Mouse (Mus musculus) spleen, postnatal 36 days (tissue): Measurements from ENCODE around the gene Mlip.
"Not testable (repeated sequence)": the region's sequence is repeated elsewhere in the genome, so short reads cannot be mapped to it uniquely, and the experiment has no call there.

Experiments used
- DNase-seq, 2 experiments: peaks; one replicate each; pipeline ENCODE4 v3.0.0; 2022; ENCODE audit warnings: low spot score in 2 of 2, mixed read lengths in 1 of 2

The Mlip gene

DNA sequence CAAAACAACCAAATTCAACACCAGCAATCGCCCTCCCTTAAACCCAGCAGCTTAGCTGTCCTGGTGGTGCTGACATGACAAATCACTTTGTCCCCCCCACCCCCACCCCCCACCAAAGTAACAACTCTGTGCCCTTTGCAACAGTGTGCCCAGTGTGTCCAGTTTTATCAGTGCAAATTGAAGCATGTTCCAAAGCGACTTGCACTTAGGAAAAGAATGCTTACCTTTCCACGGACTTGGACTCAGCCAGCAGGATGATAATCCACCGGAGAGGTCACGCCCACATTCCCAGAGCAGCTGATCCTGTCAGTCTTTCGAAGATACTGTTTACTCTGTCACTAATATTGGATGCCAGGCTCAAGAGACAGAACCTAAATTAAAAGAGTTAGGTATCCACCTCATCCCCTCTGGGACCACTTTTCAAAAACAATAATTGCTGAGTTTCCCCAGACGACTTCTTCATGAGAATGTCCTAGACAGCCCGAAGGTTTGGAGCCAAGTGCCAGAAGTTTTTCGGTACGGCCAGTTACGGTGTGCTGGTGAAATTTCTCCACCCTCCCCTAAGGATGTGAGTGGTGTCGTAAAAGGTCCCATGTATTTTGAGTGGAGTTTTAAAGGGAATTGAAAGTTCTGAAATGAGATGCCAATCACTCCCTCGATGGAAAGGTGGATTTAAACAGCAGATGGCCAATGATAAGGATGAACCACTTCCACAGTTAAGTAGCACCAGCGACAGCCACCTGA lies at the start of gene Mlip:
Gene Mlip (minus strand): TSS at position 538 of the 744 bp plus-strand sequence.
- DNase-seq, result no peak

DNA sequence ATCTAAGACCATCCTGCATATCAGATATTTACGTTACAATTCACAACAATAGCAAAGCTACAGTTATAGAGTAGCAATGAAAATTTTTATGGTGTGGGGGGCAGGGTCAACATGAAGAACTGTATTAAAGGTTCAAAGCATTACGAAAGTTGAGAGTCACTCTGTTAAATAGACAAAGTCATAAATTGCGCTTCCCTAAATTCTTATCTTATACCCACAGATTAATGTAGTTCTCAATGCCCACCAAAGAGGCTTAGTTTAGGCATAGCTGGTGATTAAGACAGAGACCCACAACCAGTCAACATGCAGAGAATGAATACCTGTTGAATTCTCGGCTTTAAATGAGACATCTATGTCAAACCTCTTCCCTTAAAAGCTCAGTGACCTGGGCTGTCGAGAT lies 47.0 kb upstream of the Mlip start:
- no peak for DNase-seq

- DNase-seq, result no peak
Observed at GRCm38 (mm10) chr9:77398856-77399631, 46.3 kb upstream of the Mlip start.

DNA sequence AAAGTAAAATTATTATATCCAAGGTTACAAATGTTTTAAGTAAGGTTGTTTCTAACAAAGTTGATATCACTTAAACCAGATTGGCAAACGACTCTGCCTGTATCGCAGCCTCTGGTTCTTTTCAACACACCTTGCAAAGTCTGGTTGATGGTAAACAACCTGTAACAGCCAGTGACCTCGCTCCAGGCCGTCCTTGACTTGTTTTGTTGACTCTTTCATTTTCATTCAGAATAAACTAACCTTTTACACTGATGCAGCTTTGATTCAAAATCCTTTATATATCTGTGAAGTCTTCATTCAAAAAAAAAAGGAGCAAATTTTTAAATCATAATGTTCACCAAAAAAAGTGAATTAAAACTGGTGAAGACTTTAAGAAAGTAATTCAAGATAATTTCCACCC lies 44.3 kb upstream of the Mlip start:
- no peak for DNase-seq

GRCm38 (mm10) chr9:77391248-77391647 lies 38.5 kb upstream of the Mlip start:
- DNase-seq, result no peak

DNA sequence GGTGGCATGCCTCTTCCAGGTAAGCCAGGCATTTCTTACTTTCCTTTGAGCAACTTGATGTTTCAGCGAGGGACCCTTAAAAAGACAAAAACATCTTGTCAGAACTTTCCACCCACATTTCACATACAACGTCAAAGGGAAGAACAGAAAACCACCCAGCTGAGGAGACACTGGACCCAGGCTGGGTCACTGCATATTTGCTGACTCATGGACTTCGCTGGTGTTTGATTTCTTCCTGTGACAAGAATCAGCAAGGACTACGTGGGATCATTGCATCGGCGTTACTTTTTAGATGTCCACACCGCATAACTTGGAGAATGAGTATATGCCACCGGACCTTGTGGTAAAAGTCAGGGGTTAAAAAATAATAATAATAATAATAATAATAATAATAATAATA lies 36.2 kb upstream of the Mlip start:
- no peak for DNase-seq

DNA sequence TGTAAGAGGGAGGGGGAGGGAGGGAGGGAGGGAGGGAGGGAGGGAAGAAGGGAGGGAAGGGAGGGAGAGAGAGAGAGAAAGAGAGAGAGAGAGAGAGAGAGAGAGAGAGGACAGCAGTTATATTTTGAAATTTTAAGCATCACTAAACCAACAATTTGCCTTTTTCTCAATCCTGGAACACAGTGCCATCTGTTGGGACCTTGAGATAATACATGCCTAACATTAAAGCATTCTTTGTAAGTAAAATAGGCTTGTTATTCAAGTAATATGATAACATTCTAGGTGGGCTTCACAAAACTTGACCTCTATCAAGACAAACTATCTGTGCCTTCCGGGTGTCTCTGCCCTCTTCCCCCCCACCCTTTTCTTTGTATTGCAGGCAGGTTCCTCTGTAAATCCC lies 34.0 kb upstream of the Mlip start:
- DNase-seq, result no peak

DNA sequence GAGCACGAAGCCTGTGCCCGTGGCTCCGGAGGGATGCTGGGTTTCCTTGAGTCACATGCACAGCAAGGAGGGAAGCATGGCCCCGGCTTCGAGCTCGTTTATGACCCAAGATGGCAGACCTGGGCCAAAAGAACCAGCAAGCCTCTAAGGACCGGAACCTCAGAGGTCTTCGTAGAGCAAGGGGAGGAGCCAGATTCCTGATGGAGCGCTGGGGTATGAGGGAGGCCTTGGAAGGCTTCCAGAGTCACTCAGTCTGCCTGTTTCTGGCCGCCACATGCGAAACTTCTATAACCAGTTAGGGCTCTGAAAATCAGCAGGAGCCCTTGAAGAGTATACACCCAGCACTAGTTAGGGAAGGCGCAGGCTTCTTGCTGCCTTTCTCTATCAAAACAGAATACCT lies 32.8 kb upstream of the Mlip start:
- no peak for DNase-seq

DNA sequence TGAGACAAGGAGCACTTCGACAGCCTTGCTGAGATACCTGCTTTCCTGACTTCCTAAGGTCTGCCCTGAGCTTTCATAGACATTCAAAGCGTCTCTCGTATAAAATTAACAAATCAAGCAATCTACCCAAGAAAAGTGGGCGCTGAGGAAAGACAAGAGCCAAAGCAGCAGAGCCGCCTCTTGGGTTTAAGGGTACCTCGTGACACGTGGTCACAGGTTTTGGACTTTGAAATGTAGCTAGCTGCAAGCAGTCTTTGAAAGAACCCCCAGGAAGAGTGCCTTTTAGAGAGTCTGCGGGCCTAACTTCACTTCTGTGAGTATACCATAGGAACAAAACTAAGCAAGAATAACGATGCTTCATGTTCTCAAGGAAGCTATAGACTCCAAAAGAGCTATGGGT lies 31.9 kb upstream of the Mlip start:
- no peak for DNase-seq

DNA sequence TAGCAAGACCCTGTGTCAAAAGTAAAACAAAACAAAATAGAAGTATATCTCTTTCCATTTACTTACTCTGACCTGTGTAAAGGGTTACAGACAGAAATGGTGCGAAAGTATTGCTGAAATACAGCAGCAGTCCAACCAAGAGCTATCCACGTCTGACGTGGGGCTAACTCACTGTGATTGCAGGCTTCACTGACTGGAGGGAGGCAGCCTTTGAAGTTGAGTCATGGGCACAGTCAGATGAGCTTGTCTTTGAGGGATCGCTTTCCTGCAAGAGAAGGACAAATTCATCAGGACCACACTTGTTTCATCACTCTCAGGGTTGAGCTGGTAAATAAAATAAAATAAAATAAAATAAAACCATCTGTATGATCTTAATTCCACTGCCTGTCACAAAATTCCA lies 31.2 kb upstream of the Mlip start:
- no peak for DNase-seq

GRCm38 (mm10) chr9:77382514-77382913 lies 29.7 kb upstream of the Mlip start:
- no peak for DNase-seq

- DNase-seq, result no peak
Observed at GRCm38 (mm10) chr9:77381565-77381964, 28.8 kb upstream of the Mlip start.

DNA sequence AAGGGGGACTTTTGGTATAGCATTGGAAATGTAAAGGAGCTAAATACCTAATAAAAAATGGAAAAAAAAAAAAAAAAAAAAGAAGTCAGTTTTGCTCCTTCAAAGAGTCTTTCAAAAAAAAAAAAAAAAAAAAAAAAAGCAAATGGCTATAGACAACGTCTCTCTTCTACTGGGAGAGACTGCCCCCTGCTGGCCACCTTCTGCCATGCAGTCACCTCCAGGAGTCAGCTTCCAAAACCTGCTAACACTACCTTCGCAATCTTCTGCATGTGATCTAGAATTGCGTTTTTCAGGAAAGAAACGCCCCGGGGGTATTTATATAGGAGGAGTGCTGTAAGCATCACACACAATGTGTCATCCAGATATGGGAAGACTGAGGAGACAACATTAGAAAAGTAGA lies 26.9 kb upstream of the Mlip start:
- DNase-seq, result peak; percentile 10 to 16

GRCm38 (mm10) chr9:77377696-77378095 lies 24.9 kb upstream of the Mlip start:
- DNase-seq, result no peak

DNA sequence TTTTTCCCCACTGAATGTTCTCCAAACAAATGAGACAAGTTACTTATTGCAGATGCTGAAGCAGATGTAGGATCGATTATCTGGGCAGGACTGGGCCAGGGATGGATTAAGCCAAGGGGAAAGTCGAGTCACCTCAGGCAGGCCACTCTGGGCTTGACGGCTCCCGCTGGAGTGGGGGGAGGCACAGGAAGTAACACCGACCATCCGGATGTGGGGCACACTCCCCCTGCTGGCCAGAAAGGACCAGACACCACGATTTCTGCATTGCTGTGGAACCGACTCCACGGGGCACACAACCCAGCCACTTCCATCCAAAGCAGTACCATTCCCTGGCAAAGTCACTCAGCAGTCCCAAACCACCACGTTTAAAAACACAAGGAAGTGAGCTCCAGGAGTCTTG lies 24.3 kb upstream of the Mlip start:
- no peak for DNase-seq

DNA sequence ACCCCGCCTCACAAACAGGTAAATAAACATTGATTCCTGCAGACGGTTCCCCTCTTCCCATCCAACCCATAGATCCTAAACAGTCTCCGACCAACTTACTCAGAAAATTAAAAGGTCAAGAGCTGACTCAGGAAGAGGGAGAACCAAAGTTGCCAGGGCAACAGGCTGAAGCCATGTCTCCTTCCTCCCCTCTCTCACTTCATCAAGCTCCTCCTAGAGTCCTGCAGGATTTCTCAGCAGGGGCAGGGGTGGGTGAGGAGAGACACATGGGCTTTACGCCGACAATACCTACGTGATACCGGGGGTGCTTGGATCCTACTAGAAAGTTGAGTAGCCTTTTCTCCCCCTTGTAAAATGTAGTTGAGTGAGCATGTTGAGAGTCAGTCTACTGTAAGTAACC lies 23.8 kb upstream of the Mlip start:
- no peak for DNase-seq

DNA sequence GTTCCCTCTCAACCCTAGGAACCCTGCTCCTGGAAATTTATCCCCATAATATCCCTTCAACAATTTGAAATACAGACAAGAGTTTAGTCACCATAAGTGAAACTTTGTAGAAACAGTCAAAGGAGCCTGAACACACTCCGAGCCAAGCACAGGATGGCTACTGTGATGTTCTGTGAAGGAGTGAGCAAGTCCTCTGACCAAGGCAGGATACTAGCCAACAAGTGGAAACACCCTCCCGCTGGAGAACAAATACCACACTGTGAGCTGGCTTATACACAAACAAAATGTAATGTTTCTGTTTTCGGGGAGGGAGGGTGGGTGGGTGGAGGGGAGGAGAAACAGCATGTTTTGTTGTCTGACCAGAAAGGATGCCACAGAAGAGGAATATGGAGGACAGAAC lies 17.9 kb upstream of the Mlip start:
- no peak for DNase-seq

DNA sequence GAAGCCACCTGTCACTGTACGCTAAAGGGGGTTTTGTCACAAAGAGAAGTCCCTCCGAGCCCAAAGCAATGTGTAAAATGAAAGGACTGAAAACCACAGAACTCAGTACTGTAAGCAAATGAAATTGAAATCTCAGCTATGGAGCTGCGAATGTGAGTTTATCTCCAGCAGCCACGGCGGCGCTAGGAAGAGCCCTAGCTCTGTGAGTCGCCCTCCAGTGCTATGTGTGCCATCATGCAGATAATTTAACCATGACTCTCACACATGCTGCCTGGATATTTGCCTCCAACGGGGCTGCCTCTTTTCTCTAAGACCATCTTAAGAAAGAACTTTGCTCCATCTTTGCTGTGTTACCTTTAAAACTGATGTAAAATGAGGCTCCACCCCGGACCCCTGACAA lies 16.5 kb upstream of the Mlip start:
- DNase-seq, result no peak

- DNase-seq, result not testable (repeated sequence)
Observed at GRCm38 (mm10) chr9:77364681-77365080, 11.9 kb upstream of the Mlip start.

DNA sequence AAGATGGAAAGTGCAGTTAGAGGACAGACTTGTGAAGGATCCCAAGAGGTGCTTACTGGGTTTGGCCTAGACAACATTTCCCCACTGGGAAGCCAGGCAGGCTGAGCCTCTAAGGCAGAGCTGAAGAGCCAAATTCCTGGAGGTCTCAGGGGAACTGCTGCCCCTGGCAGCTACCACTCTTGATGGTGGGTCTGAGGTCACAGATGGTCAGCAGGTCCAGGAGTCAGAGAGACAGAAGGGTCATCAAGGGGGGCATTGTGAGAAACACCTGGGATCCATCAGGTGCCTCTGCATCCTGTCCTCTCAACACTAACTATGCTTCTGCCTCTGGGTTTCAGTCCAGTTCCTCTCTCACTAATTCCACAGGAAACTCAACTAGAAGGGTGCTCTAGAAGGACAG lies 10.1 kb upstream of the Mlip start:
- DNase-seq, result no peak

- DNase-seq, result peak; percentile 11 to 12
Observed at GRCm38 (mm10) chr9:77360654-77361053, 7.9 kb upstream of the Mlip start.

DNA sequence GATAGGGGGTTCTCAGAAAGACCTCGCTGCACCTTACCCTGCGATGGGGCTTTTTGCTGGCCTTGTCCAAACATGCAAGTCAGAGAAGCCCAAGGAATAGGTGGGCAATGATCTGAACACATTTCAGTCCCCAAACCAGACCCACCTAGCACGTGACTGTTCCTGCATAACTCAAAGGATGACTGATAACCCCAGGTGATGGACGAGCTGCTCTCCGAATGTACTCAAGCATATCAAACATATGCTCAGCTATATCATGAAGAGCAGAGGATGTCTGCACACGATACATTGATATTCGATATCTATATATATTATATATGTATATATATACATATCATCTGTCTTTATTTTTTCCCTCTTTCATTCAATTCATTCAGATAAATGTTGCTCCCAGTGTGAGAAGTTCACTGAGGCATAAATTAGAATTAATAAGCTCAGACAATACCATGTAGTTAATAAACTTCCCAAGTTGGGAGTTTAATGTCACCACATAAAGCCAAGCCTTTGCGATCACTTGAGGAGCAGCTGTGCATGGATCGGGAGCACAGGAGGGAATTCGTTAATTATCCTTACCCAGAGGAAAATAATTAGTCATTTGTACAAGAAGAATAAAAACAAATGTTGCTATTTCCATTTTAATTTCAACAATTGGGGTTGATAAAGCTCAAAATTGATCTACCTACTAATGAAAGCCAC lies 6.7 kb upstream of the Mlip start:
- DNase-seq, result no peak

GRCm38 (mm10) chr9:77353942-77354341 lies 1.2 kb upstream of the Mlip start:
- DNase-seq, result no peak
